Mouse (Mus musculus): Measurements from ENCODE around the gene Pnmal2. TPM values are rescaled to one million over a fixed set of nuclear protein-coding genes. Genes with fewer than 3 reads are reported as not detected.

Pnmal2 gene
- 5.1 and 5.5 TPM in 2 replicates for polyA plus RNA-seq (2015; fragmentation: Nextera tagmentation; extraction: Ambion mirVana)

DNA sequence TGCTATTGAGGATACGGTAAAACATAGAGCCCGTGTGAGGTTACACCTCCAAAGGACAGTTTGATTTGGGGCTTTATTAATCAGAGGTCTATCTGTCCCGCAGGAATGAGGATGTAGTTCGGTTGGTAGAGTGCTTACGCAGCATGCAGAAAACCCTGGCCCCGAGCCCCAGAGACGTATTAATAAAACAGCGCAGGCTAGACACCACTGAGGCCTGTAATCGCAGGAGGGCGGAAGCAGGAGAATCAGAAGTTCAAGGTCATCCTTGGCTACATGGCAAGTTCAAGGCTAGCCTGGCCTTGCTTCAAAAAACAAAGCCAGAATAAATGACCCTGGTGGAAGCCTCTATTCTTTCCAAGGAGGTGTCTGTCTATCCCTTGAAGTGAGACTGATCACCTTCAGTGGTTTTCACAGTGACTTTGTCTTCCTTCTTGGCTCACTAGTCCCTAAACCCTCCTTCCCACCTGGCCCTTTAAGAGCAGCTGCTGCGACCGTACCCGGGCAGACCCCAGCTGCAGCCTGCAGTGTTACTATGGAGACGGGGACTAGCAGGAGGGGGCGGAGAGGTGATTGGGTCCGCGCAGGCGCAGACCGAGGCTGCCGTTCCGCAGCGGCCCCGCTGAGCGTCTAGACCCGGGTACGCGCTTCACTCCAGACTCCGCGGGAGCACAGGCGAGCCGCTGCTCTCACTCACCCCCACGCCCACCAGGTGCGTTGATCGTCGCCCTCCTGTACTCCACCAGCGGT, at the start of gene Pnmal2:
Gene Pnmal2, plus strand, starts transcription at position 622 of the 747 bp plus-strand sequence.
- peak within 1 kb of the TSS; percentile 65 for H3K4me3 ChIP-seq (ENCODE audit: low read length)
- H3K9ac ChIP-seq (ENCODE audit: low read length), result peak within 1 kb of the TSS; percentile 76
- no peak within 1 kb of the TSS for H3K27ac ChIP-seq (ENCODE audit: low read length)
- H3K9me3 ChIP-seq (ENCODE audit: control insufficient read depth, low read length), result no peaks in the 10 kb centered on the region
- peaks cover 25% of the 10 kb centered on the region for H3K27me3 ChIP-seq (ENCODE audit: control insufficient read depth, insufficient read depth, low read depth, low read length)
- peak; percentile 90 for ATAC-seq (ENCODE audit: low read depth)
- WGBS, result 15% methylated on average over 36 of the region's 36 CpGs
- H3K4me1 ChIP-seq (replicated peaks; ENCODE audit: control insufficient read depth, insufficient read depth, low read length), result peaks cover 37% of the 10 kb centered on the region
- H3K4me2 ChIP-seq (ENCODE audit: low read depth, low read length), result peak within 1 kb of the TSS; percentile 89
- H3K36me3 ChIP-seq (ENCODE audit: control insufficient read depth, insufficient read depth, low read length), result no peaks in the 10 kb centered on the region

DNA sequence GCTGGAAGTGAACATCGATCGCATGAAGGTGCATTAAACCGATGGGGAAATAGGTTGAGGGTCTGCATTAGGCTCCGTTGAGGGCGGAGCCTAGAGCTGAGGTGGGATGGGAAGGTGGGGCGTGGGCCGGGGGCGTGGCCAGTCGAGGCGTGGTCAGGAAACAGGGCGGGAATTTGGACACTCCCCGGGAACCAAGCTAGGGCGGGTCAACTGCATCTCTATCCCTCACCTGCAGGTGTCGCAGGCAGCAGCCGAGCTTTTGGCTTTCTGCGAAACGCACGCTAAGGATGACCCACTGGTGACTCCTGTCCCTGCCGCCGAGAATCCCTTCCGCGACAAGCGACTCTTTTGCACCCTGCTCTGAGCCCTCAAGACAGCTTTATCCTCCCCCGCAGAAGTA, 49.5 kb upstream of the Pnmal2 start:
- Histone ChIP-seq H3K36me3 (ENCODE audit: control insufficient read depth, insufficient read depth, low read length) (no peaks in the 10 kb centered on the region), H3K27ac (ENCODE audit: low read length) (no peak overlapping the region), H3K9me3 (ENCODE audit: control insufficient read depth, low read length) (no peaks in the 10 kb centered on the region), H3K9ac (ENCODE audit: low read length) (peak overlapping the region; percentile 40; the same call in 1 of the 2 replicates), H3K27me3 (ENCODE audit: control insufficient read depth, insufficient read depth, low read depth, low read length) (peaks cover 22% of the 10 kb centered on the region), H3K4me2 (ENCODE audit: low read depth, low read length) (peak overlapping the region; percentile 44), H3K4me3 (ENCODE audit: low read length) (peak overlapping the region; percentile 5), H3K4me1 (replicated peaks; ENCODE audit: control insufficient read depth, insufficient read depth, low read length) (peaks cover 33% of the 10 kb centered on the region)
- ATAC-seq (ENCODE audit: low read depth), result no peak
- under 1% methylated on average over 24 of the region's 24 CpGs for WGBS

DNA sequence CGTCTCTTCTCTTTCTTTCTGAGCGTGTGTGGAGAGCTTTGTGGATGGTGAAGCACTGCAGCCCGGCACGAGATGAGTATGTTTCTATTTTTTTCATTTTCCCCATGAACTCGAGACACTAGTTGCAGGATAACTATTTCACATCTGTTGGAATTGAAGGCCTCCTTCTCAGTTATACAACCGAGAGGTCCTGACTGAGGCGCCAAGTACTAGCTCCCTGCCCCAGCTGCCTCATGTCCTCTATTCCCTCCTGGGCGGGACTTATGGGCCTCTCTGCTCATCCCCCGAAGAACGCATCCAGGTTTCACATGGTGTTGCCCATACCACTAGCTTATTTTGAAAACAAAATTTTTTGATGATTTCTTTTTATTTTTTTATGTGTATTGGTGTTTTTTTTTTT, 49.0 kb upstream of the Pnmal2 start:
- H3K9ac ChIP-seq (ENCODE audit: low read length), result no peak overlapping the region

DNA sequence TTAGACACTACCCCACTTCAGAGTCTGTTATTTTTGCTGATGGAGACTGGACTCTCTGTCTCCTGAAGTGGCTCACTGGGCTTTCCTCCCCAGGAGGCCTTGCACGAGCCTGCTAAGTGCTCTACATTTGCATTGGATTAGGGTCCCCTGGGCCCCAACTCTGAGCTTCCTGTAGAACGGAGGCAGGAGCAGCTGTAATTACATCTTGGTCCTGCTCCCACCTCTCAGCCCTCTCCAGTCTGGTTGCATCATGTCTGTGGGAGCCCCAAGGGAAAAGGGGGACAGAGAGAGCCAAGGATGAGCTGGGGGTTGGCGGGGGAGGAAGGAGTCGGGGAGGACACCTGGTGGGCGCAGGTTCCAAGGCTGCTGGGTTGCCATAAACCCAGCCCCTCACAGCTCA, 44.0 kb upstream of the Pnmal2 start:
- Histone ChIP-seq H3K27ac (ENCODE audit: low read length) (no peak overlapping the region), H3K27me3 (ENCODE audit: control insufficient read depth, insufficient read depth, low read depth, low read length) (no peaks in the 10 kb centered on the region), H3K9me3 (ENCODE audit: control insufficient read depth, low read length) (no peaks in the 10 kb centered on the region), H3K4me2 (ENCODE audit: low read depth, low read length) (no peak overlapping the region), H3K4me1 (replicated peaks; ENCODE audit: control insufficient read depth, insufficient read depth, low read length) (peaks cover 8% of the 10 kb centered on the region), H3K36me3 (ENCODE audit: control insufficient read depth, insufficient read depth, low read length) (no peaks in the 10 kb centered on the region), H3K9ac (ENCODE audit: low read length) (no peak overlapping the region), H3K4me3 (ENCODE audit: low read length) (no peak overlapping the region)
- ATAC-seq (ENCODE audit: low read depth), result no peak
- WGBS, result 37% methylated on average over 5 of the region's 5 CpGs

More for the DNA sequence above, 49.0 kb upstream of the Pnmal2 start:
- H3K4me2 ChIP-seq (ENCODE audit: low read depth, low read length), result peak overlapping the region; percentile 44
- no peaks in the 10 kb centered on the region for H3K36me3 ChIP-seq (ENCODE audit: control insufficient read depth, insufficient read depth, low read length)
- H3K9me3 ChIP-seq (ENCODE audit: control insufficient read depth, low read length), result no peaks in the 10 kb centered on the region
- WGBS, result 27% methylated on average over 10 of the region's 10 CpGs
- peaks cover 33% of the 10 kb centered on the region for H3K4me1 ChIP-seq (replicated peaks; ENCODE audit: control insufficient read depth, insufficient read depth, low read length)
- peaks cover 22% of the 10 kb centered on the region for H3K27me3 ChIP-seq (ENCODE audit: control insufficient read depth, insufficient read depth, low read depth, low read length)
- H3K4me3 ChIP-seq (ENCODE audit: low read length), result no peak overlapping the region; the same call in 1 of the 2 replicates
- H3K27ac ChIP-seq (ENCODE audit: low read length), result no peak overlapping the region
- ATAC-seq (ENCODE audit: low read depth), result no peak

DNA sequence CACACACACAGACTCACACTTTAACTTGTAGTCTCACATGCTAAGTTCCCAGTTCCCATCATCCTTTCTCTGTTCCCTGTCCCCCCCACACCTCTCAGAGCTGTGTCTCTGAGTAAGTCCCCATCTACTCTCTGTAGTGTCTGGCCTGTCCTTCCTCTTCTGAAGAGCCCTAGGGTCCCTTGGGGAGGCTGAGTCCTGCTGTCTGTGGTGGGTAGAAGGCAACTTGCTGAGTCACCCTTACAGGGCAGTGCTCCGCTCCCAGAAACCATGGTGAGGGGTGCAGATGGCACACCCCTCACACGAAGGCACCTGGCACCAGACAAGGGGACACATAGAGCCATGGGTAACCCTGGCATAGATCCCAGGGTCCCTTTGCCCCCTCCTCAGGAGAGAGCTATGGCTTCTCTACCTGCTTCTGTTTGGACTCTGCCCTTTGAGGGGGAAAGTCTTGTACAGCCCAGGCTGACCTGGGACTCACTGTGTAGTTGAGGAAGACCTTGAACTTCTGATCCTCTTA, 41.0 kb upstream of the Pnmal2 start:
- no peak overlapping the region for H3K27ac ChIP-seq (ENCODE audit: low read length)
- no peaks in the 10 kb centered on the region for H3K9me3 ChIP-seq (ENCODE audit: control insufficient read depth, low read length)
- H3K4me1 ChIP-seq (replicated peaks; ENCODE audit: control insufficient read depth, insufficient read depth, low read length), result peaks cover 17% of the 10 kb centered on the region
- no peak overlapping the region for H3K4me3 ChIP-seq (ENCODE audit: low read length)
- WGBS, result 78% methylated on average over 2 of the region's 2 CpGs
- H3K9ac ChIP-seq (ENCODE audit: low read length), result no peak overlapping the region
- no peaks in the 10 kb centered on the region for H3K36me3 ChIP-seq (ENCODE audit: control insufficient read depth, insufficient read depth, low read length)
- H3K4me2 ChIP-seq (ENCODE audit: low read depth, low read length), result no peak overlapping the region
- no peaks in the 10 kb centered on the region for H3K27me3 ChIP-seq (ENCODE audit: control insufficient read depth, insufficient read depth, low read depth, low read length)
- ATAC-seq (ENCODE audit: low read depth), result no peak

DNA sequence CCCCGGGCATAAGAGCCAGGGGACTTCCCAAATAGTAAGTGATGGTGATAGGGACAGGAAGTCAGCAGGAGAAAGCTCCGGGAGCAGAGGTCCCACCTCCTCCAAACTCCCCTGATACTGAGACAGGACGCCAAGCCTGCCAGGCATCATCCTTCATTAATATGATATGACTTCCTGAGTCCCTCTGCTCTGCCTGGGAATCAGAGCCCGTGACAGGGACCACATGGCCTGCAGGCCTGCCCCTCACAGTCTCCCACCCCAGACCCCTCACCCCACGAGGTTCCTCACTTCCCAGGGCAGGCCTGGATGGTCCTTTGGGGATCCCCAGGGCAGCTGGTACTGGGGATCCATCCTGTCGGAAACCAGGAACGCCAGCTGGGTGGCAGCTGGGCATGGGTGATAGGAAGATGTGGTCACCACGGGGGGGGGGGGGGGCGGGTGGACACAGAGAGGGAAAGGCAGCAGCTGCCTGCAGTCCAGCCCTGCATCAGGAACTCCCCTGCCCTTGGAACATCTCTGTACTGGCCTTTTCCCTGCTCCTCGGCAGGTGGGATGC, 40.3 kb upstream of the Pnmal2 start:
- WGBS, result 33% methylated on average over 8 of the region's 10 CpGs
- ATAC-seq (ENCODE audit: low read depth), result no peak

DNA sequence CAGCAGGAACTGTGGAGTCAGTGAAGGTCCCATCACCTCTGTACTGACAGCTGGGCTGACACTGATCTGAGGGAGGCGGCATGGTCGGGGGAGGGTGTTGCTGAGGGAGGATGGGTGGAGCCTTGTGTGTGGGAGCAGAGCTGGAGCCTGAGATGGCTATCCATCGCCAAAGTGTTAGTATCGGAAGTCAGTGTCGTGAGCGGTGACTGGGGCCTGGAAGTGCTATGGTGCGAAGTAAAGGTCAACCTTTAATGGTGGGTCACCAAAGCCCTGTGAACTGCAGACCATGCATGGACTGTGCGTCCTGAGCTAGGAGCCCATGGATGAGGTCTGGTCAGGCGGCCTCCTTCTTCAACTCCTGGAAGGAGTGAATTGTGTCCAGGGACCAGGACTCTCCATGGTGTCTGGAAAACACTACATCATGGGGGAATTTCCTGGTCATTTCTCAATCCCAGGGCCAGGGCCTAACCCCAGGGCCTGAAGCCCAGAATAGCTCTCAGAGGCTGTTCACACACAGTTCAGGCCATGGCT, 38.9 kb upstream of the Pnmal2 start:
- peak; percentile 58 for ATAC-seq (ENCODE audit: low read depth)
- Histone ChIP-seq H3K9ac (ENCODE audit: low read length) (no peak overlapping the region), H3K9me3 (ENCODE audit: control insufficient read depth, low read length) (no peaks in the 10 kb centered on the region), H3K4me3 (ENCODE audit: low read length) (no peak overlapping the region), H3K36me3 (ENCODE audit: control insufficient read depth, insufficient read depth, low read length) (no peaks in the 10 kb centered on the region), H3K27ac (ENCODE audit: low read length) (0 out of 2 replicates have a peak overlapping the region, but pooled peaks have one; percentile 1), H3K27me3 (ENCODE audit: control insufficient read depth, insufficient read depth, low read depth, low read length) (0 out of 2 replicates have a peak, but pooled peaks cover 3% of the 10 kb centered on the region), H3K4me1 (replicated peaks; ENCODE audit: control insufficient read depth, insufficient read depth, low read length) (peaks cover 18% of the 10 kb centered on the region), H3K4me2 (ENCODE audit: low read depth, low read length) (no peak overlapping the region)
- WGBS, result 41% methylated on average over 9 of the region's 9 CpGs

More for the DNA sequence above, 40.3 kb upstream of the Pnmal2 start:
- Histone ChIP-seq H3K4me2 (ENCODE audit: low read depth, low read length) (no peak overlapping the region), H3K4me1 (replicated peaks; ENCODE audit: control insufficient read depth, insufficient read depth, low read length) (peaks cover 18% of the 10 kb centered on the region), H3K27ac (ENCODE audit: low read length) (no peak overlapping the region), H3K27me3 (ENCODE audit: control insufficient read depth, insufficient read depth, low read depth, low read length) (0 out of 2 replicates have a peak, but pooled peaks cover 3% of the 10 kb centered on the region), H3K9ac (ENCODE audit: low read length) (no peak overlapping the region), H3K4me3 (ENCODE audit: low read length) (no peak overlapping the region), H3K9me3 (ENCODE audit: control insufficient read depth, low read length) (no peaks in the 10 kb centered on the region), H3K36me3 (ENCODE audit: control insufficient read depth, insufficient read depth, low read length) (no peaks in the 10 kb centered on the region)

DNA sequence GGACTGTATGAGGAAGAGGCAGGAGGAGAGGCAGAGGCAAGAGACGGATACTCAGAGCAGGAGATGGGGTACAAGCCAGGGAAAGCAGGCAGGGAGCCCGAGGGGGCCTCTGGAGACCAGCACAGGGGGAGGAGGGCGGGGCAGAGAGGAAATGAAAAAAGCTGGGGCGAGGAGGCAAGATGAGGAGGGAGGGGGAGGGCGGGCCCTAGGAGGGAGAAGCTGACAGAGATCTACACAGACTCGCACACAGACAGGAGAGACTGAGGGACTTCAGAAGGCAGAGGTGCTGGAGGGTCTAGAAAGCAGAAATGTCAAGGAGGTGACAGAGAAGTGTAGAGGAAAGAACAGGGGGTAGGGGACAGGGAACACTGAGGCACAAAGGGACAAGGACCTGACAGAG, 38.2 kb upstream of the Pnmal2 start, which contains the start of gene Ptgir:
Gene Ptgir, plus strand, starts transcription at position 210 of the 400 bp plus-strand sequence.
- WGBS, result 13% methylated on average over 6 of the region's 6 CpGs
- no peak within 1 kb of the TSS for H3K9ac ChIP-seq (ENCODE audit: low read length)
- H3K36me3 ChIP-seq (ENCODE audit: control insufficient read depth, insufficient read depth, low read length), result no peaks in the 10 kb centered on the region
- H3K4me3 ChIP-seq (ENCODE audit: low read length), result no peak within 1 kb of the TSS
- peaks cover 18% of the 10 kb centered on the region for H3K4me1 ChIP-seq (replicated peaks; ENCODE audit: control insufficient read depth, insufficient read depth, low read length)
- 0 out of 2 replicates have a peak, but pooled peaks cover 3% of the 10 kb centered on the region for H3K27me3 ChIP-seq (ENCODE audit: control insufficient read depth, insufficient read depth, low read depth, low read length)
- H3K27ac ChIP-seq (ENCODE audit: low read length), result 0 out of 2 replicates have a peak within 1 kb of the TSS, but pooled peaks have one; percentile 1
- no peak within 1 kb of the TSS; the same call in 1 of the 2 replicates for H3K4me2 ChIP-seq (ENCODE audit: low read depth, low read length)
- H3K9me3 ChIP-seq (ENCODE audit: control insufficient read depth, low read length), result no peaks in the 10 kb centered on the region
- ATAC-seq (ENCODE audit: low read depth), result peak; percentile 29

Measured in lung, embryonic 16.5 days (tissue).